Mouse (Mus musculus) embryo, embryonic 10 days (tissue): ENCODE measurements around the gene Scin.
"Not testable (repeated sequence)": the region's sequence is repeated elsewhere in the genome, so short reads cannot be mapped to it uniquely, and the experiment has no call there.

Experiments used
- DNase-seq: peaks from one replicate; pipeline ENCODE4 v3.0.0-alpha.2; 2015; ENCODE audit warnings: low spot score

Scin gene

GRCm38 (mm10) chr12:40133573-40134271 is at the start of gene Scin:
Scin (minus strand) TSS chr12:40134228.
- peak; percentile 59 for DNase-seq

- DNase-seq = no peak
Measured at GRCm38 (mm10) chr12:40177089-40177488, 43.1 kb upstream of the Scin start.

GRCm38 (mm10) chr12:40176158-40176557 is 42.1 kb upstream of the Scin start:
- DNase-seq = no peak

GRCm38 (mm10) chr12:40175171-40175570 is 41.1 kb upstream of the Scin start:
- not testable (repeated sequence) for DNase-seq

- DNase-seq = no peak
Measured at GRCm38 (mm10) chr12:40171637-40172036, 37.6 kb upstream of the Scin start.

GRCm38 (mm10) chr12:40169675-40170074 is 35.6 kb upstream of the Scin start:
- DNase-seq = no peak

GRCm38 (mm10) chr12:40164621-40165020 is 30.6 kb upstream of the Scin start:
- peak; percentile 68 for DNase-seq

GRCm38 (mm10) chr12:40160777-40161176 is 26.7 kb upstream of the Scin start:
- no peak for DNase-seq

GRCm38 (mm10) chr12:40154188-40154587 is 20.2 kb upstream of the Scin start:
- DNase-seq = no peak

GRCm38 (mm10) chr12:40152353-40153069 is 18.5 kb upstream of the Scin start:
- no peak for DNase-seq

- DNase-seq = no peak
Measured at GRCm38 (mm10) chr12:40147319-40147718, 13.3 kb upstream of the Scin start.

- no peak for DNase-seq
Measured at GRCm38 (mm10) chr12:40146510-40146909, 12.5 kb upstream of the Scin start.

GRCm38 (mm10) chr12:40140706-40141105 is 6.7 kb upstream of the Scin start:
- DNase-seq = no peak

- DNase-seq = no peak
Measured at GRCm38 (mm10) chr12:40139484-40140245, 5.6 kb upstream of the Scin start.

- peak; percentile 10 for DNase-seq
Measured at GRCm38 (mm10) chr12:40134529-40134928, 501 bp upstream of the Scin start.

GRCm38 (mm10) chr12:40133194-40133572 is 845 bp downstream of the Scin start:
- no peak for DNase-seq

GRCm38 (mm10) chr12:40118872-40119271 is 15.2 kb downstream of the Scin start:
- no peak for DNase-seq

GRCm38 (mm10) chr12:40117045-40117444 is 17.0 kb downstream of the Scin start:
- no peak for DNase-seq

- no peak for DNase-seq
Measured at GRCm38 (mm10) chr12:40116214-40116613, 17.8 kb downstream of the Scin start.

GRCm38 (mm10) chr12:40114883-40115282 is 19.1 kb downstream of the Scin start:
- no peak for DNase-seq

GRCm38 (mm10) chr12:40114020-40114419 is 20.0 kb downstream of the Scin start:
- DNase-seq = no peak

- DNase-seq = no peak
Measured at GRCm38 (mm10) chr12:40113605-40114004, 20.4 kb downstream of the Scin start.

- no peak for DNase-seq
Measured at GRCm38 (mm10) chr12:40109227-40109626, 24.8 kb downstream of the Scin start.
